Mouse (Mus musculus): ENCODE results near the gene Asic3.
A peak's percentile ranks its signal among the peaks of the same experiment; 100 is the strongest.

Asic3 gene

GRCm38 (mm10) chr5:24452030-24452690 is 39.0 kb downstream of the Asic3 start, which contains the start of gene Agap3:
TSS of gene Agap3 (plus strand) at chr5:24452177.
- peak in 1 of 2 experiments; percentile 31 for DNase-seq (ENCODE audit: low spot score in 2 of 2)

DNA sequence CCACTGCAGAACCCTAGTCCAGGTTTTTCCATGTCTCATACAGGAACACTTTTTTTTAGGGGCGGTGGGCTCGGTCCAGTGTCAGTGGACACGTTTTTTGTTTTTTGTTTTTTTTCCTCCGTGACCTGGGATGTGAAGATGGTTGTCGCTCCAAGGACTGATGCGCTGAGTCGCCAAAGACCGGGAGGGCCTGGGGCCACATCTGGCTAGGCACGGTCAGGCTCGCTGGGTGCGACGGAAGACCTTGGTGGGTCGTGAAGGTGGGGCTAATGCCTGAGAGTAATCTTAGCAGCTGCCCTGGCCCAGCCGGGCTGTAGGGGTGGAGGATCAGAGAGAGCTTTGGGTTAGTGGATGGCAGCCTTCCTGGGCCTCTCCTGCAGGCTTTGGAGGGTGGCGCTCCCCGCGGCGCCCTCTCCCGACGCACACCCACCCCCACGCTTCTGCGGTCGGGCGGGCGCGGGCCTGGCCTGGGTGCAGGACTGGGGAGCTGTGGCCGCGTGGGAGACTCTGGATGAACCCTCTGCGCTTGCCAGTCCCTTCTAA is 39.6 kb downstream of the Asic3 start:
- peak in 1 of 2 experiments; percentile 31 for DNase-seq (ENCODE audit: low spot score in 2 of 2)

- no peak for DNase-seq (ENCODE audit: low spot score in 2 of 2)
Observed at GRCm38 (mm10) chr5:24453283-24453984, 40.2 kb downstream of the Asic3 start.

DNA sequence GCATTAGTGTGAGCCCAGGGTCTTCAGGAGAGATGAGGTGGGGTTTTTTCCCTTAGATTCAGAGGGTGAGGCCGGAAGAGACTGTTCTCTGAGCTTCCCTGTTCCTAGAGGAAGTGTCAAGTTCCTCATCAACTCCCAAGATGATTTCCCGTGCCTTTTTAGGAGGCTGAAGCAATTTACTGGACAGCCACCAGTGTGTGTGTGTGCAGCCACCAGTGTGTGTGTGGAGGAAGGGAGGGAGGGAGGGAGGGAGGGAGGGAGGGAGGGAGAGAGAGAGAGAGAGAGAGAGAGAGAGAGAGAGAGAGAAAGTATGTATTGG is 40.8 kb downstream of the Asic3 start:
- no peak for DNase-seq (ENCODE audit: low spot score in 2 of 2)

GRCm38 (mm10) chr5:24455076-24455475 is 41.9 kb downstream of the Asic3 start:
- no peak for DNase-seq (ENCODE audit: low spot score in 2 of 2)

GRCm38 (mm10) chr5:24455613-24456012 is 42.4 kb downstream of the Asic3 start:
- no peak for DNase-seq (ENCODE audit: low spot score in 2 of 2)

DNA sequence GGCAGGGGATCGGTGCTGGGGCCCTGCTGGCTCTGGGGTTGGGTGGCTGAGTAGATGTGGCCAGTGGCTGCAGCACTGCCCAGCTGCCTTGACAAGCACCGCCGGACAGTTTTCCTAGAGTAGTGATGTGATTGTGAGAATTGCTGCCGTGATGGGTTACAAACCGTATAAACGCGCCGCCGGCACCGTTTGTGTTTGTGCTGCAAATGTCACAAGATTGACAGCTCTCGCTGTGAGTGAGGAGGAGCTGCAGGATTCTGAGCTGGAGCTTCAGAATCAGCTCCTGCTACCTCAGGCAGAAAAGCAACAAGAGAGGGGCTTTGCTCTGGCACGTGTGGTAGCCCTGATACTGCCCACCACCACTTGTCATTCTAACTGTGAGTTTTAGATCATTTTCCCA is 53.6 kb downstream of the Asic3 start:
- no peak for DNase-seq (ENCODE audit: low spot score in 2 of 2)
